Mouse (Mus musculus): ENCODE results near the gene Gjb1.
A peak's percentile ranks its signal among the peaks of the same experiment; 100 is the strongest.
"Not testable (repeated sequence)": the region's sequence is repeated elsewhere in the genome, so short reads cannot be mapped to it uniquely, and the experiment has no call there.

Gene Gjb1

DNA sequence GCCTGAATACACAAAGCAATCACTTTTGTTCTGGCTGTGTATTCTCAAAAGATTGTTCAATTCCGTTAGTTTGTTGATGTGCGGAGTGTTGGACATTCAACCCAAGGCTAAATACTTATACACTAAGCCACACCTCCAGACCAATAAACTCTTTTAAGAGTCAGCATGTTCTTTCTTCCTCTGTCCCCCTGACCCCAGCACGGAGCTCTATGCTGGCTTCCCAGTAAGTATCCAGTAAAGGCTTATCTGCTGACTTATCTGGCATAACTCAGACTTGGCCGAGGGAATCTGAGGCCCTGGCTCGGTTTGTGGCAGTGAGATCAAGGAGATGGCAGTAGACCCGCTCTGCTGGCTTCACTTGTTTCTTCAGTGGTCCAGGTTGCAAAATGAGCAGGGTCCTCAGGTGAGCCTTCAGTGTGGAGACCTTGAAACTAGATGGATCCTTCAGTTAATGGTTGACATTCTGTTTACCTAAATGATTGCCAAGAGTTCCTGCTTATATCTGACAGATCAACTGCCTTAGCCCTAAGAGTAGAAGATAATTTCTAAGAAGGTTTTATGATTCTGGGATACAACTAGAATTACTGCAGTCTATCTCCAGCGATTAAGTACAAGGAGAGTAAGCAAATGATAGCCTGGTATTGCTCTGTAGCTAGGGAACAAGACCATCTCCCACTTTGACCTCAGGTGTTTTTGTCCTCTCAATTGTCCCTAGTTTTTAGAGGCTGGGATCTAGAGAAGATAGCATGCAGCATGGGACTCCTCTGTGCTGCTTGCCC is at the start of gene Gjb1:
TSS of gene Gjb1 (plus strand) at position 189 of the 779 bp plus-strand sequence.
- DNase-seq (ENCODE audit: low spot score) = no peak

DNA sequence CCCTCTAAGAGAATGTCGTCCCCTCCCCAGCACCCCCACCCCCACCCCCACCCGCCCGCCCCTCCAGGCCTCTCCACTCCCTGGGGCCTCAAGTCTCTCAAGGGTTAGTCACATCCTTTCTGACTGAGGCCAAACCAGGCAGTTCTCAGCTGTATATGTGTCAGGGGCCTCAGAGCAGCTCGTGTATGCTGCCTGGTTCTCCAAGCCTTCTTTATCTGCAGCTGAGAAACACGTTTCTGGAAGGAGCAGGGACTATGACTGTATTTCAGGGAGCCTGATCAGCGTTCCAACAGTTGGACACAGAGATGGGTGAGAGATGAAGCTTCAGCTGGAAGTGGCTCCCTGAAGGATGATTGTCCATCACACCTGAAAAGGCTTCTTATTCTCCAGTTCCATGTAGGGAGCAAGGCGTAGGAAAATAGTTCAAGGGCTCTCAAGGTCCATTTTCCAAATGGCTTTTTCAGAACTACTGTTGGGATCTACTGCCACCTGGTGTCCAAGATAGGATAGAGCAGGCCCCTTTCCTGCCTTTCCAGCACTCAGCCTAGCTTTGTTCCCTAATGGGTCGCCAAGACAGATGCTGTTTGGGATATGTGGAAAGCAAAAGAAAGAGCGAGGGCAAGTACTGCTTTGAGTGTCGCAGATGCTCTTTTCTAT is 46.7 kb upstream of the Gjb1 start:
- peak; percentile 63 for DNase-seq (ENCODE audit: low spot score)

- DNase-seq (ENCODE audit: low spot score) = no peak
These were observed 44.2 kb upstream of the Gjb1 start for GRCm38 (mm10) chrX:101332031-101332374.

GRCm38 (mm10) chrX:101332375-101333211 is 43.6 kb upstream of the Gjb1 start:
- peak; percentile 83 for DNase-seq (ENCODE audit: low spot score)

GRCm38 (mm10) chrX:101334606-101335005 is 41.6 kb upstream of the Gjb1 start:
- DNase-seq (ENCODE audit: low spot score) = peak; percentile 43

GRCm38 (mm10) chrX:101338666-101339065 is 37.5 kb upstream of the Gjb1 start:
- no peak for DNase-seq (ENCODE audit: low spot score)

- not testable (repeated sequence) for DNase-seq (ENCODE audit: low spot score)
These were observed 33.3 kb upstream of the Gjb1 start for GRCm38 (mm10) chrX:101342837-101343236.

DNA sequence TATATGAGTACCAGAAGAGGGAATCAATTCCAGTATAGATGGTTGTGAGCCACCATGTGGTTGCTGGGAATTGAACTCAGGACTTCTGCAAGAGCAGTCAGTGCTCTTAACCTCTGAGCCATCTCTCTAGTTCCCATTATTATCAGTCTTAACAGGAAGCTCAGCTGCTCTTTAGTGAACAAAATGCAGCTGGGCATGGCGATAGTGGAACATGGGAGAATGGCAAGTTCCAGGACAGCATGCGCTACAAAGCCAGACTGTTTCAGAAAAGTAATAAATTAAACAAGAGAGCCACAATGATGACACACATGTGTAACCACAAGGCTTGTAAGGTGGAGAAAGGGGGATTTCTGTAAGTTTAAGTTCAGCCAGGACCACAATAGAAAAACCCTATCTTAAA is 30.7 kb upstream of the Gjb1 start:
- no peak for DNase-seq (ENCODE audit: low spot score)

DNA sequence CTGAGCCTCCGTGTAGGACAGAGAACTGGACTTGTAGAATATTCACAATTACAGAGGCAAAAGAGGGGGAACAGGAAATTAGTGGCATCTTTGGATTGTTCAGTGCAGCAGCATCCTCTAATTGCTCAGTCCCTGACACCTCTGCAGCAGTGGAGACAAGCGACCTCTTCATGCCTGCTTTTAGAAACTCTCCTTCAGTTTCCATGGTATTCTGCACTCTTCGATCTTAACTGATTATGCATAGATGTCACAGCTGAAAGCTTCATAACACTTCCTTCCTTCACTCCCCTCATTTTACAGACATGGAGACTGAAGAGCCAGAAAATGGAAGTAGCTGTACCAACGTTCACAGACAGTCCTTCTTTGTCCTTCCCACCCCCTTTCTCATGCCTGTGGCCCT is 29.7 kb upstream of the Gjb1 start:
- no peak for DNase-seq (ENCODE audit: low spot score)

GRCm38 (mm10) chrX:101351188-101351587 is 25.0 kb upstream of the Gjb1 start:
- DNase-seq (ENCODE audit: low spot score) = no peak

GRCm38 (mm10) chrX:101358902-101359301 is 17.3 kb upstream of the Gjb1 start:
- DNase-seq (ENCODE audit: low spot score) = peak; percentile 41

DNA sequence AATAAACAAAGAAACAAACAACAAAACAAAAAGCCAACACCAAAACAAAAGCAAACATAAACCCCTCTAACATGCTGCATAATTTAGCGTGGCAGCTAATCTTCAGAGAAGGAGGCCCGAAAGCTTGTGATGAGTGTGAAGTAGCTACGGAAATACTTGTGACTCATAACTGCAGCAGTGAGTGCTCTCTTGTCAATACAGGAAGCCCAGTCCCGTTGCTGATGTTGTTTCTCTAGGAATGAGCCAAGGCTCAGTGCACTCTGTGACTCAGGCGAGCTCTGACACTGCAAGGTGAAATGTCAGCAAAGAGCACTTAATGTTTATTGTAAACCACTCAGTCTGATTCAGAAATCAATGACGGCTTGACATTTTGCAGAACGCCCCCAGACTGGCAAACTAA is 7.2 kb upstream of the Gjb1 start:
- no peak for DNase-seq (ENCODE audit: low spot score)

GRCm38 (mm10) chrX:101370573-101370972 is 5.6 kb upstream of the Gjb1 start:
- no peak for DNase-seq (ENCODE audit: low spot score)

DNA sequence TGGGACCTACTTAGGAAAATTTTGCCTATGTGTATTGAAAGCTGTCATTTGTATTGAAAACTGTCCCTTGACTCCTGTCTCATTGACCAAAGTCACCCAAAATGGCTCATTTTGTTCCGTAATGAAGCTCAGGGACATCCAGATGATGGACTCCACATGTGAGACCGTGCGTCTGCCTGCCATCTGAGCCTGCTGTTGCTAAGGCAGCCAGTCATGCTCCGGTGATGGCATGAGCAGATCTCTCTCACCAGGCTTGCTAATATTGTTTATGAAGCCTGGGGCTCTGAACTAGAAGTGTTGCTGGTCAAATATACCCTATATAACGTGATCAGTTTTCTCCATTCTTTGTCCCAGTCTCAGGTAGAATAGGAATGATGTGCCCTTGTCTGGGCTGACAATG is 3.2 kb upstream of the Gjb1 start:
- DNase-seq (ENCODE audit: low spot score) = no peak

DNA sequence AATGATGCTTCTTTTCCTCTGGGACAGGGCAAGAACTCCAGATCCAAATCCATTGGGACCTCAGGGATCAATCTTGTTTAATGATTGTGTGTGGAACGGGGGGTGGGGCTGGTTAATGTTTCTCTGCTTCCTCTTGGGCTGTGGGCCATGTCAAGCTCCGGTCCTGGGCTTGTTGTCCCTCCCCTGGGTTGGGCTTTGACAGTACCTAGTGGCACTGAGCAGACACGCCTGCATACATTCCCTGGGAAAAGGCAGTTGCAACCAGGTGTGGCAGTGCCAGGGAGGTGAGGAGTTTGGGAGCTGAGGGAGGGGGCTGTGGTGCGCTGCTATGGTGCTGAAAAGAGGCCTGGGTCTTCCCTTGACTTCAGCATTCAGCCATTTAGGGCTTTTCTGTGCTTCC is 898 bp downstream of the Gjb1 start:
- no peak for DNase-seq (ENCODE audit: low spot score)

DNA sequence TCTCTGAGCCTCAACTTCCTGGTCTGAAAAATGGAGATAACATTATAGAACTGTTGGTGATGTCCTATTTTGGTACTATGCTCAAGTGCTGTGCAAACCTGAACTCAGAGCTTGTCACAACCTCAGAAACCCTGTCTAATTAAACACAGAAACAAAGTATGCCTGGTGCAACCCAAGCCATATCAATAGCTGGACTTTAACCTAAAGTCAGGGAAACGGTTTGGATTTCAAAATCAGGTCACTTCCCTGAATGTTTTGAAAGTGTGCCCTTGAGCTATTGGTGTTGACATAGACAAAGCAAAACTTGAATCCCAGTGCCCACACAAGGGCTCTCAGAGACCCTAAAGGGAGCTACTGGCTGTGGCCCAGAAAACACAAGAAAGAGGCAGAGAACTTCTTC is 3.6 kb downstream of the Gjb1 start:
- no peak for DNase-seq (ENCODE audit: low spot score)

- DNase-seq (ENCODE audit: low spot score) = no peak
These were observed 7.3 kb downstream of the Gjb1 start for GRCm38 (mm10) chrX:101383455-101383854.

- DNase-seq (ENCODE audit: low spot score) = no peak
These were observed 8.4 kb downstream of the Gjb1 start for GRCm38 (mm10) chrX:101384439-101385137.

GRCm38 (mm10) chrX:101386222-101386621 is 10.0 kb downstream of the Gjb1 start:
- no peak for DNase-seq (ENCODE audit: low spot score)

DNA sequence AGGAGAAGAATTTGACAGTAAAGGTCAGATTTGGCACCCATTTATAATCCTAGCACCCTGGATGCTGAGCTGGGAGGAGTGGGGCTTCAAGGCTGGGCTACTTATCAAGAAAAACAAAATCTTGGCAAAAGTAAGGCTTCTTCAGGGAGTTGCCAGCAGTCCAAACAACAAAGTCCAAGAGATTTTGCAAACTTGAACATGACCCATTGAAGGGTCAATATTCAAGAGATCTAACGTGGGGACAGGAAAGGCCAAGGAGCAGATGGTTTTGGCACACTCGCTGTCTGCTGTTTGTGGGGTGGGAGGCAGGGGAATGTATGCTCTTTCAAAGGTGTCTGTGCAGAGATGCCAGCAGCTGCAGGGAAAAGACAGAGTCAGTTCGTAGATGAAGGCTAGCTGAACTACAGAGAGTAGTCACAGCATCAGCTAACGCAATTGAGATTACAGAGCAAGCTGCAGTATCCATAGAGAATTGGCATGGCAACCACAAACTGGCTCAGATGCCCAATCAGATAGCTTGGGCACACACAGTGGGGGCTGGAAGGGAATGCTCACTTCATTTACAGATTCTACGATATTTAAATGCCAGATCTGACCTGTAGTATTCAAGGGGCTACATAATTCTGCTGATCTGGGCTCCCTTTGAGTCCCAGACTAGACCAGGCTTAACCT is 12.8 kb downstream of the Gjb1 start:
- no peak for DNase-seq (ENCODE audit: low spot score)

DNA sequence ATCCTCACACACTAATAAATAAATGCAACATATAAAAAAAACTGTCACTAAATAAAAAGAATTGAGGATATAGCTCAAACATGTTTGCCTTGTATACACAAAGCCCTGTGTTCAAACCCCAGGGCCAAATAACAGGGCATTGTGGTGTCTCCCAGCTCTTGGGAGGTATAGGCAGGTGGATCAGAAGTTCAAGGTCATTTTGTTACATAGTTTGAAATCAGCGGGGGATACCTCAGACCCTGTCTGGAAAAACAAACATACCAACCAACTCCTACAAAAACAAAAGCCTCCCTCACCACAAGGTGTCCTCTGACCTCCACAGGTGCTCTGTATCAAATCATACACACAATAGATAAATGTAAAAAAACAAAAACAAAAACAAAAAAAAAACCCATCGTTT is 18.2 kb downstream of the Gjb1 start:
- no peak for DNase-seq (ENCODE audit: low spot score)

GRCm38 (mm10) chrX:101396459-101396858 is 20.3 kb downstream of the Gjb1 start:
- DNase-seq (ENCODE audit: low spot score) = no peak

All from testis, postnatal 10 days (tissue).